Mouse (Mus musculus) C2C12 (cell line): ENCODE results near the gene Fam196b. TPM values are rescaled to one million over a fixed set of nuclear protein-coding genes. Genes with fewer than 3 reads are reported as not detected.

ENCODE experiments used
- H3K27me3 ChIP-seq: one replicate; pipeline ENCODE4 v1.6.1; 2011; ENCODE audit not compliant: control insufficient read depth, insufficient read depth, insufficient read length
- H3K36me3 ChIP-seq: one replicate; pipeline ENCODE4 v1.6.1; 2011; ENCODE audit not compliant: control insufficient read depth, insufficient read depth
- H3K4me3 ChIP-seq: one replicate; pipeline ENCODE4 v1.5.1; 2011; ENCODE audit warnings: mild to moderate bottlenecking, control low read depth; ENCODE audit not compliant: poor library complexity, insufficient read depth, severe bottlenecking
- H3K79me2 ChIP-seq: one replicate; pipeline ENCODE4 v1.6.1; 2011; ENCODE audit not compliant: control insufficient read depth, insufficient read depth
- H3K79me3 ChIP-seq: one replicate; pipeline ENCODE4 v1.6.1; 2011; ENCODE audit warnings: low read depth, control low read depth
- H3ac ChIP-seq: one replicate; pipeline ENCODE3; 2011; ENCODE audit warnings: low read depth; ENCODE audit not compliant: control insufficient read depth, insufficient read length
- CEBPB ChIP-seq: IDR thresholded peaks from one replicate; pipeline ENCODE4 v1.6.1; 2011; ENCODE audit warnings: low read depth, mild to moderate bottlenecking, control low read depth, moderate library complexity
- CTCF ChIP-seq: IDR thresholded peaks from one replicate; pipeline ENCODE4 v1.5.1; 2011; ENCODE audit not compliant: control insufficient read depth, insufficient read depth, insufficient read length
- FOSL1 ChIP-seq: IDR thresholded peaks from one replicate; pipeline ENCODE4 v1.8.0; 2011; ENCODE audit warnings: mild to moderate bottlenecking, low read length; ENCODE audit not compliant: poor library complexity, insufficient read depth, severe bottlenecking
- MAX ChIP-seq: IDR thresholded peaks from one replicate; pipeline ENCODE4 v1.6.1; 2011; ENCODE audit warnings: mild to moderate bottlenecking, control low read depth
- MYOD1 ChIP-seq: IDR thresholded peaks from one replicate; pipeline ENCODE4 v1.6.1; 2011; ENCODE audit warnings: low read depth; ENCODE audit not compliant: control insufficient read depth, insufficient read length
- MYOG ChIP-seq: IDR thresholded peaks from one replicate; pipeline ENCODE4 v1.6.1; 2011; ENCODE audit not compliant: control insufficient read depth, insufficient read length; ENCODE audit errors: extremely low read depth
- USF1 ChIP-seq: IDR thresholded peaks from one replicate; pipeline ENCODE4 v1.6.1; 2011; ENCODE audit warnings: low read depth, mild to moderate bottlenecking, control low read depth, moderate library complexity
- polyA plus RNA-seq: library from polyadenylated mRNA; unstranded; fragments of >200 nt; fragmentation: generic; extraction: Trizol; gene quantifications from one replicate; pipeline ENCODE4 v1.2.1, GENCODE M21; 2012; ENCODE audit warnings: missing spikeins

The Fam196b gene
- polyA plus RNA-seq, 1 experiment, result not detected

DNA sequence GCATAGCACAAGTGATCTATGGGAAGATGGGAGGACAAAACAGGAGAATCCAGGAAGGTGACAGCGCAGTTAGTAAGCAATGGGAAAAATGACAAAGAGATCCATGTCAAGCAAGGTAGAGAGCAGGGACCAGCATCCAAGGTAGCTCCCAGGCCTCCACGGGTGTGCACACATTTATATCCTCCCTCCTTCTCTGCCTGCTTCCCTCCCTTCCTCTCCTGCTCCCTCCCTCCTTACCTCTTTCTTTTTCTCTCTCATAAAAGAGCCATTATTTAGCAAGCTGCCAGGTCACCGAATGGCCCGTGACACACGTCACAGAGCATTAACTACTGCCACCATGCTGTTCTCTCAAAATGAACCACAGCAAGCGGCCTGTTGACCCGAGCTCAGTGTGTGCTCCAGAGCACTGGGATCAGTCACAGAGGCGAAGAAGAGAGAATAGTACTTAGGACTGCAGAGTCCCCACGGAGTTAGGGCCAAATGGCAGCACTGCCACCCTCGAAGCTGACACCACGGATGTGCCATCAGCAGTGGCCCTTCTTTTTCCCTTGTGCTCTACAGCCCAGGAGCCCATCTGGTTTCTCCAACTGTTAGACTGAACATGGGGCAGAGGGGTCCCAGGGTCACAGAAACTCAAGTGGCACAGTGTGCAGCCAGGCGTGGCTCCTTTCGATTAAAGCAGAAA, 30.4 kb upstream of the Fam196b start:
- TF ChIP-seq USF1 (no peak), FOSL1 (no peak), CEBPB (no peak), MYOG (no peak), MYOD1 (no peak), MAX (no peak), CTCF (no peak)

DNA sequence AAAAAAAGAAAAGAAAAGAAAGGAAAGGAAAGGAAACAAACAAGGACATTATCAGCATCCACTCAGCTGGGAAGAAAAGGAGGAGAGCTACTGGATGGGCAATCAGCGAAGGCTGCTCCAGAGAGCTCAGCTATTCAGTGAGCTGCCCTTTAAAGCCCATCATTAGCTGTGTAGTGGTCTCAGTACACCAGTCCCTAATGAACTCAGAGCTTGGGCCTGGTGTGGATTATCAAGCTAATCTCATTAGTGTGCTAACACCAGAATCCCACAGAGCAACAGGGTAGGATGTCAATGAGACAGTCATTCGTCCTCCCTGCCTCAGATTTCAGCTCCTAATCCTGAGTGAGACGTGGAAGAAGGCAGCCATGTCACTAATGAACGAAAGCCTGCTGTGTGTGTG, 24.4 kb upstream of the Fam196b start:
- no peaks in the 10 kb centered on the region for H3K79me3 ChIP-seq
- H3K36me3 ChIP-seq, result no peaks in the 10 kb centered on the region
- no peak overlapping the region for H3ac ChIP-seq
- TF ChIP-seq MAX (no peak), CEBPB (no peak), CTCF (no peak), MYOD1 (no peak), MYOG (no peak), FOSL1 (no peak), USF1 (no peak)
- no peaks in the 10 kb centered on the region for H3K79me2 ChIP-seq
- no peaks in the 10 kb centered on the region for H3K27me3 ChIP-seq
- no peak overlapping the region for H3K4me3 ChIP-seq

More for the DNA sequence above, 30.4 kb upstream of the Fam196b start:
- no peak overlapping the region for H3K4me3 ChIP-seq
- no peaks in the 10 kb centered on the region for H3K79me3 ChIP-seq
- H3ac ChIP-seq, result no peak overlapping the region
- H3K36me3 ChIP-seq, result no peaks in the 10 kb centered on the region
- H3K27me3 ChIP-seq, result no peaks in the 10 kb centered on the region
- H3K79me2 ChIP-seq, result no peaks in the 10 kb centered on the region

DNA sequence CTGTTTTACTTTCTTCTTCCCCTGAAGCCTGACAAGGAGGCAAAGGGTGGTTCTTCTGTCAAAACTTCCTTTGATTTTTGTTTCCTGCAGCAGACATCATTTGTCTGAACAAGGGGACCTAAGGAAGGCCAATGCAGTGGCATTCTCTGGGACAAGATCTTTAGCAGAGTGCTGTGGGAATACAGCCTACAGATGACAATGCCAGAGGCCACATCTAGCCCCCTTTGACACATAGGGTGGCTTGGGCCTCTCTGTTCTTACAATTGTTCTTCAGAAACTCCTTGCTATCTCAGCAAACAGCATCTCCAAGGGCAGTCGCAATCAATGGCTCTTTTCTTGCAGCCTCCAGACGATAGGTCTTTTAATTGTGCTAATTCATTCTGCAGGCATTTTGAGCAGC, 23.9 kb upstream of the Fam196b start:
- no peak for TF ChIP-seq MAX
- TF ChIP-seq FOSL1, result no peak
- no peak for TF ChIP-seq MYOD1
- TF ChIP-seq CEBPB, result no peak
- TF ChIP-seq USF1, result no peak
- no peak for TF ChIP-seq CTCF
- TF ChIP-seq MYOG, result no peak
- no peaks in the 10 kb centered on the region for H3K36me3 ChIP-seq
- no peaks in the 10 kb centered on the region for H3K79me3 ChIP-seq
- no peak overlapping the region for H3K4me3 ChIP-seq
- no peak overlapping the region for H3ac ChIP-seq
- no peaks in the 10 kb centered on the region for H3K79me2 ChIP-seq
- no peaks in the 10 kb centered on the region for H3K27me3 ChIP-seq

DNA sequence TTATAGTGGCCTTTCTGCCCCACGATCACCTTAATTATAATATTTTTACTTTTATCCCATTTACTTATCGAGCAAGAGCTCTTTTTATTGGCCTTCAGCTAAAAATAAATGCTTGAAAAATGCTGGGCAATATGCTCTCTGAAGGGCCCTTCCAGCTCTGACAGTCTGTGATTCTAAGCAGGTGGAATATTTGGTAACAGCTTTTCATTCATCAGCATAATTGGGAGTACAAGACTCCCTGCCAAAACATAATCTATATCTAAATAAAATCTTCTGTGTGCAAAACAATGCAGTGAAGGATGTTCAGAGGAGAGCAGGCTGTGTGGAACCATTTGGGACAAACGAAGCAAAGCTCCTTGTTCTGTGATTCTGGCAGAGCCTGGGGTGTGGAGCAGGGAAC, 23.3 kb upstream of the Fam196b start:
- TF ChIP-seq FOSL1 (no peak), MYOD1 (no peak)
- Histone ChIP-seq H3K4me3 (no peak overlapping the region), H3K79me2 (no peaks in the 10 kb centered on the region), H3K27me3 (no peaks in the 10 kb centered on the region), H3K36me3 (no peaks in the 10 kb centered on the region), H3ac (no peak overlapping the region), H3K79me3 (no peaks in the 10 kb centered on the region)

DNA sequence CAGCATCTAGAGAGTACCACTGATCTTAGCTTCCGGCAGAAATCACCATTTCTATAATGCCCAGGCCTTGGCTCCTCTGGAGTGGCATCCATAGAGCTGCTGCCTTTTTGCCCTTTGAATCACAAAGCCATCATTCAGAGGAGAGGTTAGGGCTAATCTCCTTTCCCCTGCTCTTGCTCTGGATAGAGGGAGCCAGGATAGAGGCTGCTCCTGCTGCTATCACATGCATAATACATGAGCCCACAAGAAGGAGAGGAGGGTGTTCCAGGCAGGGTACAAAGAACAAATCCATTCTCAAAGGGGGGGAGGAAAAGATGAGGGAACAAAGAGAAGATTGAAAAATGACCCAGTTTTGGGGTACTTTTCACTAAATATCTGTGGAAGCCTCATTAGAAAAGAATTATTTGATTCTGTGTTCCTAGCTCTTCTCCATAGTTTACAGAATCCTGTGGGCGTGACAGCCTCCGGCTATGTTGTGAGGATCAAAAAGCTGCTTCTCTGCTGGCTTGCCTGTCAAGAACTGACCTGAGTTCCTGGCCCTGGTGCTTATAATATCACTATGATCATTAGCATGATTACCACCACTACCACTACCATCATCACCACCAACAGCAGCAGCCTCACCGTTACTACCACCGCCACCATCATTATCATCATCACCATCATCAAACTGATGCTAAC, 16.8 kb upstream of the Fam196b start:
- H3K79me2 ChIP-seq, result no peaks in the 10 kb centered on the region
- no peak overlapping the region for H3K4me3 ChIP-seq
- no peak for TF ChIP-seq MYOD1
- TF ChIP-seq MAX, result no peak
- no peak for TF ChIP-seq FOSL1
- TF ChIP-seq MYOG, result no peak
- no peak for TF ChIP-seq CTCF
- TF ChIP-seq CEBPB, result no peak
- TF ChIP-seq USF1, result no peak
- H3K36me3 ChIP-seq, result no peaks in the 10 kb centered on the region
- no peaks in the 10 kb centered on the region for H3K79me3 ChIP-seq
- H3ac ChIP-seq, result no peak overlapping the region
- H3K27me3 ChIP-seq, result no peaks in the 10 kb centered on the region
